Mouse (Mus musculus) myocyte (in vitro differentiated cells): ENCODE results near the gene Serp2.

Experiments used
- E2F4 ChIP-seq: IDR thresholded peaks from one replicate; pipeline ENCODE4 v1.6.1; 2011; ENCODE audit warnings: mild to moderate bottlenecking, control low read depth, moderate library complexity; ENCODE audit not compliant: insufficient read depth
- MAX ChIP-seq: IDR thresholded peaks from one replicate; pipeline ENCODE4 v1.6.1; 2011; ENCODE audit warnings: low read depth, mild to moderate bottlenecking, control low read depth
- POLR2A ChIP-seq: IDR thresholded peaks from one replicate; pipeline ENCODE4 v1.6.1; 2011; ENCODE audit warnings: low read depth, mild to moderate bottlenecking, control low read depth, moderate library complexity; ENCODE audit not compliant: insufficient read length
- POLR2AphosphoS2 ChIP-seq: IDR thresholded peaks from one replicate; pipeline ENCODE4 v1.6.1; 2011; ENCODE audit warnings: low read depth, control low read depth; ENCODE audit not compliant: insufficient read length
- REST ChIP-seq: IDR thresholded peaks from one replicate; pipeline ENCODE4 v1.6.1; 2011; ENCODE audit warnings: mild to moderate bottlenecking, control low read depth, moderate library complexity; ENCODE audit not compliant: insufficient read depth, insufficient read length
- TCF12 ChIP-seq: IDR thresholded peaks from one replicate; pipeline ENCODE4 v1.6.1; 2011; ENCODE audit warnings: mild to moderate bottlenecking, control low read depth; ENCODE audit not compliant: poor library complexity, insufficient read depth, severe bottlenecking
- TCF3 ChIP-seq: IDR thresholded peaks from one replicate; pipeline ENCODE4 v1.6.1; 2011; ENCODE audit warnings: low read depth, control low read depth; ENCODE audit not compliant: insufficient read length

- peak; percentile 39 for TF ChIP-seq POLR2A
- TF ChIP-seq TCF12 = no peak
- TF ChIP-seq MAX = no peak
- peak; percentile 42 for TF ChIP-seq POLR2AphosphoS2
- no peak for TF ChIP-seq TCF3
- no peak for TF ChIP-seq REST
- no peak for TF ChIP-seq E2F4
Observed at GRCm38 (mm10) chr14:76506425-76507205, 50.1 kb downstream of the Serp2 start.
